Mouse (Mus musculus) urinary bladder, adult 2 months (tissue): Measurements from ENCODE around the gene Foxn3. TPM values are rescaled to one million over a fixed set of nuclear protein-coding genes. Genes with fewer than 3 reads are reported as not detected.
A peak's percentile ranks its signal among the peaks of the same experiment; 100 is the strongest.

Source experiments
- DNase-seq: peaks from one replicate; pipeline ENCODE4 v3.0.0; 2022; ENCODE audit warnings: low spot score
- polyA plus RNA-seq: library from polyadenylated mRNA; depleted of rRNA; stranded (reverse); fragments of >200 nt; gene quantifications from 2 replicates; pipeline ENCODE4 v1.2.3, GENCODE M21; 2012

Foxn3 gene
- polyA plus RNA-seq, 1 experiment = 23.4 TPM

DNA sequence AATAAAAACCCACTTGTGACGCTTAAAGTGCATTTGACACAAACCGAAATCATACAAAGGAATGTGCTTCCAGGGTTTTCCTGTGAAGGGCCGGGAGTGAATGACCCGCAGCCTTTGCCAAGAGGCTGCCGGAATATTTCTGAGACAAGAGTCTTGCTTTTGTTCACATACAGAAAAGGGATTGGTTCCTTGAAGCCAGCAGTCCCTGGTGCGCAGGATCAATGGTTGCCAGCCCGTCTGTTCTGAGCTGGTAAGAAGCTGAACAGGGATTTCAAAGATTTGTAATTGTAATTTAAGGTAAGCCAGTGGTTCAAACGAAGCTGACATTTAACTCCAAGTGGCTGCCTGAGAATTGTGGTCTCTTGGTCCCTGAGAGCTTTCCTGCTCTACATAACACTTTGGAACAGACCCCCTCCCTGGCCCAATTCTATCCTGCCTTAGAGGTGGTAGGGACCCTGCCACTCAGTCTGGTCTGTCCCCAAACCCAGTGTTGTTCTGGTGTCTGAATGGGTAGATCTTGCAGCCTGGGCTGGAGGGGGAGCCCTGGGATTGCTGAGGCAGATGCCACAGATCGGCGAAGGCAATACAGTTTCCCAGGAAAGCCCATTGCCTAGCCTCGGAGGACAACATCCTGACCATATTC, 388.3 kb downstream of the Foxn3 start:
- no peak for DNase-seq

GRCm38 (mm10) chr12:99172170-99172569, 391.2 kb downstream of the Foxn3 start:
- no peak for DNase-seq

GRCm38 (mm10) chr12:99169925-99170324, 393.5 kb downstream of the Foxn3 start:
- DNase-seq = no peak

DNA sequence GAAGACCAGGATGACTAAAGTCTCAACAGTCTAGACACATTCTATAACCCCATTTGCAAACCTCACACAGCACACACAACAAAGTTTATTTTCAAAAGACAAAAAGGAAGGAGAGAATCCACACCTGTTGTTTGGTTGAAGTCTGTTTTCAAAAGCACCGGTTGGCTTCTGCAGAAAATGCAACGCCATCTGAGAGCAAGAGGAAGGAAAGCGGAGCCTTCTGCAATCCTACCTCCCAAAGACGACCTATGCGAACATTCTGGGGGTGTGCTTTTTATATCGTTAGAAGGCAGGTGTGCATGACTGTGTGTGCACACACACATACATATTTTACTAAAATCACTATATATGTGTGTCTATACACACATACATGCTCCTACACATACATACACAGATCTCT, 397.3 kb downstream of the Foxn3 start:
- DNase-seq = no peak

DNA sequence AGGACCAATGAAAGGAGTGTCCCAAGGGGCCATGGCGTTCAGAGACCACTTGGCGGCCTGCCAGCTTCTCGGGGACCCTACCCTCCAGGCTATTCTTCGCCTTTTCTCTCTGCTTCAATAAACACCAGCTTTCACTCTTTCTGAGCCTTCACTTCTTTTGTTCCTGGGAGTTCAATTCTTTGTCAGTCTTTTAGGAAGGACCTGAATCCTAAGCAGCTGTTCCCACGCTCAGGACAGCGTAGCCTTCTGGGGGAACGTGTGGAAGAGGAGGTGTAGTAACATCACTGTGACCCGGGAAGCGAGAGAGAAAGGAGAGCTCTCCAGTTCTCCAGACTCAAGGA, 400.1 kb downstream of the Foxn3 start:
- DNase-seq = no peak

GRCm38 (mm10) chr12:99162639-99163341, 400.6 kb downstream of the Foxn3 start:
- no peak for DNase-seq

DNA sequence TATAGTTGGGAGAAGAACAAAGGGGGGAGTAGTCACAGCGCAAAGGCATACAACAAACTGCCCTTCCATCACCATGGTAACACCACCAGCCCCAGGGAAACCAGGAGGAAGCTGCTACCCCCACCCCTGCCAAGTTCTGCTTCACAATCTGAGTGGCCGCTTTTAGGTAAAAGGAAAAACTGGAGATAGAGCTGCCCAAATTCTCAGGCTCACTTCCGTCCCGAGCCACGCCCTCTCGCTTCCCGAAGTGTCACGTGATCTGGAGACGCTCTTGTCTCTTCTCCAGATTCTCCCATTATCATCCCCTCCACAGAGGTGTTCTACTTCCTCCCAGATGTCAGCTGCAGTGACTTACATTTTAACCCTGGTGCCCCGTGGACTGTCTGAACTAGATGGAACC, 401.2 kb downstream of the Foxn3 start:
- no peak for DNase-seq

DNA sequence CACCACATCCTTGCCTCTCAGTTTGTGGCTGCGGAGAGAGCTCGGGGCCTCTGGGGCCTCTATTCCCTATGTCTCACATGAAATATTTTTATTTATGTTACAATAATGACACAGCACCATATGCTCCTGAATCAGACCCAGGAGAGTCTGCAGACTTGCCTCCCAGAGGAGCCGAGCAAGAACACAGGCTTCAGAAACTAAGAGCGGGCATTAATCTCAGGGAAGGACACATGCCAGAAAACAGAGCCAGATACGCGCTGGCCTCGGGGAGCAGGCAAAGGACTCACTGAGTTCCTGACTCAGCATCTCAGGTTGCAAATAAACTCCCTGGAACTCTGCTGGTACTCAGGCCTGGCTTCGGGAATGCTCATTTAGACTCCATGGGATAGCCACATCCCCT, 403.3 kb downstream of the Foxn3 start:
- no peak for DNase-seq

DNA sequence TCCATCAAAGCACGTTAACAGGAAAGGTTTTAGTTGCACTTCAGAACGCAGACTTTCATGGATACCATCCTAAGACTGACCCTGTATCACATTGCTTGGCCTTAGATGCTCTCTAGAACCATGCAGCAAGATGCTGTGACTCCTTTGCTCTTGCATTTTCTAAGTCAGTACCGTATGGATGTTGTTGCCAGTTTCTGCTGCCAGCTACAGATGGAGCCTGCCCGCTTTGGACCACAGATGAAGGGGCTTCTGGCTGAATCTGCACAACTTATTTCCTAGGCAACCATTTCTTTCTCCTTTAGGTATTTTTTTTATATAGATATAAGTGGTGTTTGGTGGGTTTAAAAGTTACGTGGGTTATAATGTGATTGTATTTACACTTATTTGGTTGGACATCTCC, 407.5 kb downstream of the Foxn3 start:
- no peak for DNase-seq

GRCm38 (mm10) chr12:99154230-99154629, 409.2 kb downstream of the Foxn3 start:
- no peak for DNase-seq

- no peak for DNase-seq
Observed at GRCm38 (mm10) chr12:99153664-99154063, 409.7 kb downstream of the Foxn3 start.

DNA sequence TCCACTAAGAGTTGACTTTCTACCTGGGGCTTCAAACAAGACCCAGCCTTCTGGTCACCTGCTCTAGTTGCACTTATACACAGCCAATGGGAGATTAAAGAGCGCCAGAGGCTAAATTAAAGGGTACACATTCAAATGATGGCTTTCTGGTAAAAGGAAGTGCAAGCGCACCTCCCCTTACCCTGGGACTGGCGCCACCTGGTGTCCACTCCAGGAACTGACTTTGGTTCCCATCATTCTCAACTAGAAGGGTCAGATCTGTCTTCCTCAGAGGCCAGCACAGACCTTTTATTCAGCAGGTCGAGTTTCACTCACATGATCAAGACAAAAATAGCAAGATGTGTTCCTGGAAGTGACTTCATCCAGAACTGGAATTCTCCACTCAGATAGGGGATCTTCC, 413.3 kb downstream of the Foxn3 start:
- peak; percentile 46 for DNase-seq

DNA sequence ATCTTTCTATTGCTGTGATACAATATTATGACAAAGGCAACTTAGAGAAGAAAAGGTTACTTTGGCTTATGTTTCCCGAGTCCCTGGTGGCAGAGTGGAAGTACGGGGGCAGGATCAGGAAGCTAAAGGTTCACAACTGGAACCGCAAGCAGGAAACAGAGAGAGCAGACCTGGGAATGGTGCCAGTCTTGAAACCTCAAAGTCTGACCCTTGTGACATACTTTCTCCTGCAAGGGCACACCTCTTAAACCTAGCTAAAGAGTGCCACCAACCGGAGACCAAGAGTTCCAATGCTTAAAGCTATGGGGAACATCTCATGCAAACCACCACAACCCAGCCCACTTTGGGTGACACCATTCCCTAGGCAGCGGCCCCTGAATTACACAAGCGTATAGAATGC, 414.2 kb downstream of the Foxn3 start:
- no peak for DNase-seq
